Mouse (Mus musculus) layer of hippocampus, adult 9-10 months (tissue): Measurements from ENCODE around the gene Wwc1.

Experiments
- DNase-seq: peaks from one replicate; pipeline ENCODE4 v3.0.0; 2022; ENCODE audit warnings: low spot score

Wwc1 gene

GRCm38 (mm10) chr11:35973135-35973534 lies 7.2 kb downstream of the Wwc1 start:
- DNase-seq = no peak

GRCm38 (mm10) chr11:35972270-35972931 lies 7.9 kb downstream of the Wwc1 start:
- DNase-seq = no peak

- no peak for DNase-seq
Observed at GRCm38 (mm10) chr11:35970806-35971705, 9.3 kb downstream of the Wwc1 start.

GRCm38 (mm10) chr11:35968291-35968690 lies 12.0 kb downstream of the Wwc1 start:
- DNase-seq = no peak

- DNase-seq = no peak
Observed at GRCm38 (mm10) chr11:35963981-35964549, 16.3 kb downstream of the Wwc1 start.

- no peak for DNase-seq
Observed at GRCm38 (mm10) chr11:35963554-35963953, 16.8 kb downstream of the Wwc1 start.

GRCm38 (mm10) chr11:35962431-35962830 lies 17.9 kb downstream of the Wwc1 start:
- no peak for DNase-seq

GRCm38 (mm10) chr11:35959270-35959669 lies 21.1 kb downstream of the Wwc1 start:
- DNase-seq = no peak

GRCm38 (mm10) chr11:35955572-35955971 lies 24.8 kb downstream of the Wwc1 start:
- DNase-seq = no peak

- no peak for DNase-seq
Observed at GRCm38 (mm10) chr11:35953179-35953578, 27.1 kb downstream of the Wwc1 start.

GRCm38 (mm10) chr11:35951727-35952065 lies 28.6 kb downstream of the Wwc1 start:
- DNase-seq = no peak

- DNase-seq = no peak
Observed at GRCm38 (mm10) chr11:35951058-35951726, 29.1 kb downstream of the Wwc1 start.

- no peak for DNase-seq
Observed at GRCm38 (mm10) chr11:35950466-35950865, 29.9 kb downstream of the Wwc1 start.

- no peak for DNase-seq
Observed at GRCm38 (mm10) chr11:35950011-35950410, 30.3 kb downstream of the Wwc1 start.

GRCm38 (mm10) chr11:35948457-35948881 lies 31.9 kb downstream of the Wwc1 start:
- DNase-seq = no peak

- no peak for DNase-seq
Observed at GRCm38 (mm10) chr11:35947944-35948343, 32.4 kb downstream of the Wwc1 start.

- no peak for DNase-seq
Observed at GRCm38 (mm10) chr11:35945187-35945586, 35.1 kb downstream of the Wwc1 start.

- DNase-seq = no peak
Observed at GRCm38 (mm10) chr11:35941641-35942040, 38.7 kb downstream of the Wwc1 start.

GRCm38 (mm10) chr11:35941064-35941463 lies 39.3 kb downstream of the Wwc1 start:
- no peak for DNase-seq

- no peak for DNase-seq
Observed at GRCm38 (mm10) chr11:35938790-35939385, 41.4 kb downstream of the Wwc1 start.

GRCm38 (mm10) chr11:35935645-35936044 lies 44.7 kb downstream of the Wwc1 start:
- DNase-seq = no peak

GRCm38 (mm10) chr11:35935133-35935532 lies 45.2 kb downstream of the Wwc1 start:
- DNase-seq = no peak
